Mouse (Mus musculus): ENCODE data around the gene Golgb1. TPM values are rescaled to one million over a fixed set of nuclear protein-coding genes. Genes with fewer than 3 reads are reported as not detected.

Golgb1 gene
- polyA plus RNA-seq, 1 experiment from 2014 or later: 104 TPM

GRCm38 (mm10) chr16:36924312-36924711 lies 49.4 kb downstream of the Golgb1 start:
- H3K4me2 ChIP-seq (replicated peaks; ENCODE audit: low read depth, low read length): no peak overlapping the region
- no peak for ATAC-seq (ENCODE audit: low FRiP score, low TSS enrichment)
- H3K9me3 ChIP-seq (ENCODE audit: control insufficient read depth, low read length): no peaks in the 10 kb centered on the region
- H3K4me1 ChIP-seq (ENCODE audit: control insufficient read depth, insufficient read depth, low read length): no peaks in the 10 kb centered on the region
- WGBS: 93% methylated on average over 8 of the region's 8 CpGs
- no peak overlapping the region for H3K4me3 ChIP-seq (ENCODE audit: low read length)
- no peak overlapping the region for H3K27ac ChIP-seq (ENCODE audit: low read depth, low read length)
- H3K27me3 ChIP-seq (ENCODE audit: control insufficient read depth, insufficient read depth, low read length): no peaks in the 10 kb centered on the region
- H3K36me3 ChIP-seq (ENCODE audit: control insufficient read depth, insufficient read depth, low read length): peaks cover 60% of the 10 kb centered on the region
- H3K9ac ChIP-seq (ENCODE audit: low read depth, low read length): no peak overlapping the region

GRCm38 (mm10) chr16:36925351-36925750 lies 50.4 kb downstream of the Golgb1 start:
- Histone ChIP-seq H3K4me1 (ENCODE audit: control insufficient read depth, insufficient read depth, low read length) (no peaks in the 10 kb centered on the region), H3K4me2 (replicated peaks; ENCODE audit: low read depth, low read length) (no peak overlapping the region), H3K9ac (ENCODE audit: low read depth, low read length) (no peak overlapping the region), H3K27ac (ENCODE audit: low read depth, low read length) (no peak overlapping the region), H3K9me3 (ENCODE audit: control insufficient read depth, low read length) (no peaks in the 10 kb centered on the region), H3K27me3 (ENCODE audit: control insufficient read depth, insufficient read depth, low read length) (no peaks in the 10 kb centered on the region), H3K4me3 (ENCODE audit: low read length) (no peak overlapping the region), H3K36me3 (ENCODE audit: control insufficient read depth, insufficient read depth, low read length) (peaks cover 61% of the 10 kb centered on the region)
- ATAC-seq (ENCODE audit: low FRiP score, low TSS enrichment): no peak
- 91% methylated on average over 6 of the region's 6 CpGs for WGBS

GRCm38 (mm10) chr16:36925797-36926196 lies 50.9 kb downstream of the Golgb1 start:
- H3K4me1 ChIP-seq (ENCODE audit: control insufficient read depth, insufficient read depth, low read length): no peaks in the 10 kb centered on the region
- no peak for ATAC-seq (ENCODE audit: low FRiP score, low TSS enrichment)
- H3K36me3 ChIP-seq (ENCODE audit: control insufficient read depth, insufficient read depth, low read length): peaks cover 61% of the 10 kb centered on the region
- no peak overlapping the region for H3K4me2 ChIP-seq (replicated peaks; ENCODE audit: low read depth, low read length)
- 78% methylated on average over 6 of the region's 6 CpGs for WGBS
- no peaks in the 10 kb centered on the region for H3K27me3 ChIP-seq (ENCODE audit: control insufficient read depth, insufficient read depth, low read length)
- no peaks in the 10 kb centered on the region for H3K9me3 ChIP-seq (ENCODE audit: control insufficient read depth, low read length)
- H3K27ac ChIP-seq (ENCODE audit: low read depth, low read length): no peak overlapping the region
- no peak overlapping the region for H3K9ac ChIP-seq (ENCODE audit: low read depth, low read length)
- no peak overlapping the region for H3K4me3 ChIP-seq (ENCODE audit: low read length)

GRCm38 (mm10) chr16:36926514-36927447 lies 51.8 kb downstream of the Golgb1 start:
- Histone ChIP-seq H3K27ac (ENCODE audit: low read depth, low read length) (no peak overlapping the region), H3K4me2 (replicated peaks; ENCODE audit: low read depth, low read length) (no peak overlapping the region), H3K4me1 (ENCODE audit: control insufficient read depth, insufficient read depth, low read length) (no peaks in the 10 kb centered on the region), H3K27me3 (ENCODE audit: control insufficient read depth, insufficient read depth, low read length) (no peaks in the 10 kb centered on the region), H3K9me3 (ENCODE audit: control insufficient read depth, low read length) (no peaks in the 10 kb centered on the region), H3K4me3 (ENCODE audit: low read length) (no peak overlapping the region), H3K36me3 (ENCODE audit: control insufficient read depth, insufficient read depth, low read length) (peaks cover 65% of the 10 kb centered on the region), H3K9ac (ENCODE audit: low read depth, low read length) (no peak overlapping the region)
- WGBS: 92% methylated on average over 10 of the region's 10 CpGs
- ATAC-seq (ENCODE audit: low FRiP score, low TSS enrichment): no peak

GRCm38 (mm10) chr16:36927495-36928105 lies 52.7 kb downstream of the Golgb1 start:
- peaks cover 73% of the 10 kb centered on the region for H3K36me3 ChIP-seq (ENCODE audit: control insufficient read depth, insufficient read depth, low read length)
- H3K27me3 ChIP-seq (ENCODE audit: control insufficient read depth, insufficient read depth, low read length): no peaks in the 10 kb centered on the region
- H3K4me3 ChIP-seq (ENCODE audit: low read length): no peak overlapping the region
- no peak for ATAC-seq (ENCODE audit: low FRiP score, low TSS enrichment)
- H3K9me3 ChIP-seq (ENCODE audit: control insufficient read depth, low read length): no peaks in the 10 kb centered on the region
- no peak overlapping the region for H3K9ac ChIP-seq (ENCODE audit: low read depth, low read length)
- no peaks in the 10 kb centered on the region for H3K4me1 ChIP-seq (ENCODE audit: control insufficient read depth, insufficient read depth, low read length)
- no peak overlapping the region for H3K27ac ChIP-seq (ENCODE audit: low read depth, low read length)
- WGBS: 82% methylated on average over 10 of the region's 10 CpGs
- no peak overlapping the region for H3K4me2 ChIP-seq (replicated peaks; ENCODE audit: low read depth, low read length)

- no peaks in the 10 kb centered on the region for H3K9me3 ChIP-seq (ENCODE audit: control insufficient read depth, low read length)
- H3K4me3 ChIP-seq (ENCODE audit: low read length): no peak overlapping the region
- H3K4me1 ChIP-seq (ENCODE audit: control insufficient read depth, insufficient read depth, low read length): no peaks in the 10 kb centered on the region
- no peak overlapping the region for H3K27ac ChIP-seq (ENCODE audit: low read depth, low read length)
- H3K9ac ChIP-seq (ENCODE audit: low read depth, low read length): no peak overlapping the region
- ATAC-seq (ENCODE audit: low FRiP score, low TSS enrichment): no peak
- 87% methylated on average over 8 of the region's 8 CpGs for whole genome bisulfite sequencing
- H3K4me2 ChIP-seq (replicated peaks; ENCODE audit: low read depth, low read length): no peak overlapping the region
- no peaks in the 10 kb centered on the region for H3K27me3 ChIP-seq (ENCODE audit: control insufficient read depth, insufficient read depth, low read length)
- peaks cover 78% of the 10 kb centered on the region for H3K36me3 ChIP-seq (ENCODE audit: control insufficient read depth, insufficient read depth, low read length)
These were observed 53.2 kb downstream of the Golgb1 start for GRCm38 (mm10) chr16:36928106-36928500.

- H3K4me1 ChIP-seq (ENCODE audit: control insufficient read depth, insufficient read depth, low read length): no peaks in the 10 kb centered on the region
- no peak overlapping the region for H3K4me2 ChIP-seq (replicated peaks; ENCODE audit: low read depth, low read length)
- no peaks in the 10 kb centered on the region for H3K27me3 ChIP-seq (ENCODE audit: control insufficient read depth, insufficient read depth, low read length)
- no peak for ATAC-seq (ENCODE audit: low FRiP score, low TSS enrichment)
- 85% methylated on average over 7 of the region's 7 CpGs for WGBS
- H3K9ac ChIP-seq (ENCODE audit: low read depth, low read length): no peak overlapping the region
- no peaks in the 10 kb centered on the region for H3K9me3 ChIP-seq (ENCODE audit: control insufficient read depth, low read length)
- H3K36me3 ChIP-seq (ENCODE audit: control insufficient read depth, insufficient read depth, low read length): peaks cover 81% of the 10 kb centered on the region
- no peak overlapping the region for H3K27ac ChIP-seq (ENCODE audit: low read depth, low read length)
- H3K4me3 ChIP-seq (ENCODE audit: low read length): no peak overlapping the region
These were observed 54.3 kb downstream of the Golgb1 start for GRCm38 (mm10) chr16:36929216-36929615.

- no peak for ATAC-seq (ENCODE audit: low FRiP score, low TSS enrichment)
- Histone ChIP-seq H3K4me3 (ENCODE audit: low read length) (no peak overlapping the region), H3K4me2 (replicated peaks; ENCODE audit: low read depth, low read length) (no peak overlapping the region), H3K9me3 (ENCODE audit: control insufficient read depth, low read length) (no peaks in the 10 kb centered on the region), H3K9ac (ENCODE audit: low read depth, low read length) (no peak overlapping the region), H3K27me3 (ENCODE audit: control insufficient read depth, insufficient read depth, low read length) (no peaks in the 10 kb centered on the region), H3K27ac (ENCODE audit: low read depth, low read length) (no peak overlapping the region), H3K36me3 (ENCODE audit: control insufficient read depth, insufficient read depth, low read length) (peaks cover 68% of the 10 kb centered on the region), H3K4me1 (ENCODE audit: control insufficient read depth, insufficient read depth, low read length) (no peaks in the 10 kb centered on the region)
- WGBS: 70% methylated on average over 11 of the region's 11 CpGs
These were observed 55.5 kb downstream of the Golgb1 start for GRCm38 (mm10) chr16:36930231-36931136.

Measured in kidney, embryonic 14.5 days (tissue).